Mouse (Mus musculus): ENCODE measurements around the gene Bcar3.

Gene Bcar3

GRCm38 (mm10) chr3:122420410-122420774 is 126.5 kb downstream of the Bcar3 start:
- DNase-seq, result no peak

GRCm38 (mm10) chr3:122421042-122421702 is 127.2 kb downstream of the Bcar3 start:
- DNase-seq, result no peak

GRCm38 (mm10) chr3:122421802-122422201 is 127.9 kb downstream of the Bcar3 start:
- no peak for DNase-seq

GRCm38 (mm10) chr3:122422276-122422675 is 128.3 kb downstream of the Bcar3 start:
- no peak for DNase-seq

- DNase-seq, result no peak
Measured at GRCm38 (mm10) chr3:122423643-122424042, 129.7 kb downstream of the Bcar3 start.

GRCm38 (mm10) chr3:122428325-122428821 is 134.4 kb downstream of the Bcar3 start:
- DNase-seq, result no peak

- no peak for DNase-seq
Measured at GRCm38 (mm10) chr3:122430780-122431497, 137.0 kb downstream of the Bcar3 start.

- DNase-seq, result no peak
Measured at GRCm38 (mm10) chr3:122432811-122433406, 139.0 kb downstream of the Bcar3 start.

GRCm38 (mm10) chr3:122433975-122434626 is 140.2 kb downstream of the Bcar3 start:
- DNase-seq, result no peak

GRCm38 (mm10) chr3:122434983-122435935 is 141.3 kb downstream of the Bcar3 start:
- DNase-seq, result no peak

GRCm38 (mm10) chr3:122438143-122438825 is 144.3 kb downstream of the Bcar3 start:
- no peak for DNase-seq

- no peak for DNase-seq
Measured at GRCm38 (mm10) chr3:122445696-122446095, 151.8 kb downstream of the Bcar3 start.

- DNase-seq, result no peak
Measured at GRCm38 (mm10) chr3:122446678-122447077, 152.7 kb downstream of the Bcar3 start.

- no peak for DNase-seq
Measured at GRCm38 (mm10) chr3:122448196-122448595, 154.3 kb downstream of the Bcar3 start.

GRCm38 (mm10) chr3:122450041-122450440 is 156.1 kb downstream of the Bcar3 start:
- no peak for DNase-seq

- DNase-seq, result no peak
Measured at GRCm38 (mm10) chr3:122453875-122454274, 159.9 kb downstream of the Bcar3 start.

- no peak for DNase-seq
Measured at GRCm38 (mm10) chr3:122456156-122456555, 162.2 kb downstream of the Bcar3 start.

GRCm38 (mm10) chr3:122456807-122457206 is 162.9 kb downstream of the Bcar3 start:
- DNase-seq, result no peak

GRCm38 (mm10) chr3:122457723-122458122 is 163.8 kb downstream of the Bcar3 start:
- DNase-seq, result no peak

- no peak for DNase-seq
Measured at GRCm38 (mm10) chr3:122458743-122459142, 164.8 kb downstream of the Bcar3 start.

GRCm38 (mm10) chr3:122460848-122461511 is 167.0 kb downstream of the Bcar3 start:
- no peak for DNase-seq
